Mouse (Mus musculus) mature B cell (primary cell): ENCODE results near the gene Tmc7.

Experiments used
- in situ Hi-C: fragments of 300-500 bp; cut with MboI; formaldehyde crosslinking; loops from 2 replicates; pipeline ENCODE4 v1.14.3; 2019

The Tmc7 gene

GRCm38 (mm10) chr7:118584257-118584907 is at the start of gene Tmc7:
Tmc7 (minus strand) TSS chr7:118584736.
- in situ Hi-C loops = no loop called here

GRCm38 (mm10) chr7:118633951-118634350 is 49.4 kb upstream of the Tmc7 start:
- in situ Hi-C loops = no loop called here

GRCm38 (mm10) chr7:118633094-118633493 is 48.6 kb upstream of the Tmc7 start:
- in situ Hi-C loops = no loop called here

- in situ Hi-C loops = no loop called here
These were observed 43.2 kb upstream of the Tmc7 start for GRCm38 (mm10) chr7:118627550-118628298.

- in situ Hi-C loops = no loop called here
These were observed 36.6 kb upstream of the Tmc7 start for GRCm38 (mm10) chr7:118621094-118621493.

- in situ Hi-C loops = no loop called here
These were observed 35.8 kb upstream of the Tmc7 start for GRCm38 (mm10) chr7:118620243-118620906.

GRCm38 (mm10) chr7:118618104-118618503 is 33.6 kb upstream of the Tmc7 start:
- in situ Hi-C loops = no loop called here

- in situ Hi-C loops = no loop called here
These were observed 29.5 kb upstream of the Tmc7 start for GRCm38 (mm10) chr7:118614076-118614475.

GRCm38 (mm10) chr7:118611933-118612332 is 27.4 kb upstream of the Tmc7 start:
- in situ Hi-C loops = no loop called here

GRCm38 (mm10) chr7:118611185-118611749 is 26.7 kb upstream of the Tmc7 start:
- in situ Hi-C loops = no loop called here

- in situ Hi-C loops = no loop called here
These were observed 26.2 kb upstream of the Tmc7 start for GRCm38 (mm10) chr7:118610721-118611120.

GRCm38 (mm10) chr7:118609815-118610214 is 25.3 kb upstream of the Tmc7 start:
- in situ Hi-C loops = no loop called here

- in situ Hi-C loops = no loop called here
These were observed 20.3 kb upstream of the Tmc7 start for GRCm38 (mm10) chr7:118604842-118605241.

GRCm38 (mm10) chr7:118599954-118600631 is 15.6 kb upstream of the Tmc7 start:
- in situ Hi-C loops = loop anchor here (10.0 kb wide), 1 partner anchor 85 kb away; no protein-coding TSS in a partner anchor

- in situ Hi-C loops = loop anchor here (10.0 kb wide), 1 partner anchor 88 kb away; no protein-coding TSS in a partner anchor
These were observed 12.7 kb upstream of the Tmc7 start, which contains the start of gene Tmc5 for GRCm38 (mm10) chr7:118597201-118597600. Tmc5 (plus strand) TSS chr7:118597297.

- in situ Hi-C loops = loop anchor here (10.0 kb wide), 1 partner anchor 89 kb away; no protein-coding TSS in a partner anchor
These were observed 11.7 kb upstream of the Tmc7 start for GRCm38 (mm10) chr7:118596271-118596670.

GRCm38 (mm10) chr7:118595228-118595627 is 10.7 kb upstream of the Tmc7 start:
- in situ Hi-C loops = loop anchor here (10.0 kb wide), 1 partner anchor 90 kb away; no protein-coding TSS in a partner anchor

GRCm38 (mm10) chr7:118594611-118595010 is 10.1 kb upstream of the Tmc7 start:
- in situ Hi-C loops = loop anchor here (10.0 kb wide), 1 partner anchor 90 kb away; no protein-coding TSS in a partner anchor

- in situ Hi-C loops = loop anchor here (10.0 kb wide), 1 partner anchor 91 kb away; no protein-coding TSS in a partner anchor
These were observed 9.3 kb upstream of the Tmc7 start for GRCm38 (mm10) chr7:118593567-118594407.

GRCm38 (mm10) chr7:118592146-118592545 is 7.6 kb upstream of the Tmc7 start:
- in situ Hi-C loops = loop anchor here (10.0 kb wide), 1 partner anchor 93 kb away; no protein-coding TSS in a partner anchor
